Mouse (Mus musculus) heart, adult 18-20 months (tissue): ENCODE results near the gene Cluap1. TPM values are rescaled to one million over a fixed set of nuclear protein-coding genes. Genes with fewer than 3 reads are reported as not detected.
"Not testable (repeated sequence)": the region's sequence is repeated elsewhere in the genome, so short reads cannot be mapped to it uniquely, and the experiment has no call there.

Source experiments
- DNase-seq, 2 experiments: peaks; one replicate each; pipeline ENCODE4 v3.0.0; 2021 to 2022; ENCODE audit warnings: mixed read lengths in 1 of 2
- microRNA-seq, 2 experiments: library from miRNA; unstranded; fragments of <30 nt; microRNA quantifications; one replicate each; pipeline ENCODE4 v1.2.0; 2022
- total RNA-seq, 2 experiments: library from RNA; stranded (reverse); gene quantifications; 2 replicates each; pipeline ENCODE4 v1.2.3; 2021

The Cluap1 gene
- total RNA-seq, 2 experiments from 2014 or later, result 10.9 to 11.6 TPM

DNA sequence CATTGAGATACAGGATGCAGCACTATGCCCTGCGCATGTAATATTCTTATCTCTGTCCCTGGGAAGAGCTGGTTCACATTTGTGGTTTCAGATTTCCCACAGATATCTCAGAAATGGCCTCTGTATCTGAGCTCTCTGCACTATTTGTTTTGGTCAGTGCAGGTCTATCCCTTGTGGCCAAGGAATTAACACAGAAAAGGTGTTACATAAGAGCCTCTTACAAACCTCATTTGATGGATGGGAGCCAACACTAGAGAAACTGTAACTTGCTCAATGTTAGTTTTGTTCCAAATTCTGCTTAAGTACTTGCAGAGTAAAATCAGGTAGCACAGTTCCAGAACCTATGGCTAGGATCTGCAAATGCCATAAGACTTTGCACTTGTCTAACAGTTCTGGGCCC is 25.5 kb downstream of the Cluap1 start:
- no peak for DNase-seq

DNA sequence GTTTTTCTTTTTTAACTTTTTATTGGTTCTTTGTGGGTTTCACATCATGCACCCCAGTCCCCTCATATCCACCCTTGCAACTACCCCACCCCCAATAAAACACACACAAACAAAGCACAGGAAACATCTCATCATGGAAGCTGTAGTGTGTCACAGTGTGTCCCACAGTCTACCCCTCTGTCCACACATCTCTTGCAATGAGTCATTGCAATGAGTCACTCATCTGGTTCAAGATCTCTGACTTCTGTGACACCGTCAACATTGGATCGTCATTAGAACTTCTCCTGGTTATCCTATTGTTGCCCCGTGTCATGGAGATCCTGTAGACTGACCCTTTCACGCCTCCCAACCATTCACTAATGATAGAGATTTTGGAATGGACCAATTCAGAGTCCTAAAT is 26.1 kb downstream of the Cluap1 start:
- DNase-seq, result no peak

DNA sequence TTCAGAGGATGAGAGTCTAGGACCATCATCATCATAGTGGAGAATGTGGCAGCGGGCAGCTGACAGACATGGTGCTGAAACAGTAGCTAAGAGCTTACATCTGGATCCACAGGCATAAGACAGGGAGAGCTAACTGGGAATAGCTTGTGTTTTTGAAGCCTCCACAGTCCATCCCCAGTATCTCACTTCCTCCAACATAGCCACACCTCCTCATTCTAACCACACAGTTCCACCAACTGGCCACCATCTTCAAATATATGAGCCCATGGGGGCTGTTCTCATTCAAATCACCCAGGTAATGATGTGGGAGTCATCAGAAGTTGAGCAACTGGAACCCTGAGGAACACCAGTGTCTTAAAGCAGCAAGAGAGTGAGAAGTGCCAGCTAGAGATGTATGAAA is 42.5 kb downstream of the Cluap1 start:
- DNase-seq, result no peak

DNA sequence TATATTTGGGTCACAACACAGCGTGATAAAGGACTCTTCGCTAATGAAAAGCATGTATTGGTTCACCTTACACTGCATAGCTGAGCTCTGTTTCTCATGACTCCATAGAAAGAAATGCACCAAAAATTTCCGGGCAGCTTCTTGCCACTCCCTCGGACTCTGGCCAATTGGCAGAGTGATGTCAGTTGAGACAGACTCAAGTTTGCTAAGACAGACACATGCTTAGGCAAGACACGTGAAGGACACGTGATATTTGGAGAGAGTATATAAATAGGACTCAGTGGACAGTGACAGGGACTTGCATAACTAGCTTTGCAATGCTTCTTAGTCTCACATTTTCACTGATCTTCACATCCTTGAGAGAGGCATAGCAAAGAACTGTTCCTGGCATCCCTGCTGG is 47.8 kb downstream of the Cluap1 start:
- DNase-seq, result peak; percentile 55 to 71

DNA sequence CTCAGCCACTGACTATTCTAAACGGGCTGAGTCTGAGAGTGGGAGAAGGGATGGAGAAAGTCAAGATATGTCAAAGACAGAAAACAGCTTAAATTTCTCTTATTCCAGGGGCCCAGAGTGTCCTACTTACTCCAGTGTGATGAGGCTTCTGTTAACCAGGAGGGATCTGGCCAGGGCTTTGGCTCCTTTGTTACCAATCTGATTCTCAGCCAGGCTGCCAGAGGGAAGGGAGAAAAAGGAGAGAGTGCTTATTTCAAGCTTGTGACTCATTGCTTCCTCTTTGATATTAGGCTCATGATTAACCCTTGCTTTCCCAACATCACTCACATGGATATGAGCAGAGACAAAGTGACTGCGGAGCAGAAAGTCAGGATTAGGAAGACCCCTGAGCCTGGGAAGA is 50.7 kb downstream of the Cluap1 start:
- peak; percentile 36 to 39 for DNase-seq

DNA sequence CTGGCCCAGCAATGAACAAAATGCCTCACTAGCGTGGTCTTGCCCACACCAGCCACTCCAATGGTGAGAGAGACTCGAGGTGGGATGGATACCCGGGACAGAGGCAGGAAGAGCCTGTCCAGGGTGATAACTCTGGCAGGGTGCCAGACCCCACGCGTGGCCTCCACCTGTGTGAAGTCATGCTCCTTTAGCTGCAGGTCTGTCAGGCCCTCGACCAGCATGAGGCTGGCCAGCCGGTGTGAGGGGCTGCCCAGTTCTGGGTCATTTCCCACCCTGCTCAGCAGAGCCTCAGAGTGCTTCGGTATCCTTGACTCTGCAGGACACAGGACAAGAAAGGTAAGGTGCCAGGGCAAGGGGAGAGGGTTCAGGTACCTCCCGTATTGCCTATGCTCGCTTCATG is 56.4 kb downstream of the Cluap1 start:
- no peak for DNase-seq

DNA sequence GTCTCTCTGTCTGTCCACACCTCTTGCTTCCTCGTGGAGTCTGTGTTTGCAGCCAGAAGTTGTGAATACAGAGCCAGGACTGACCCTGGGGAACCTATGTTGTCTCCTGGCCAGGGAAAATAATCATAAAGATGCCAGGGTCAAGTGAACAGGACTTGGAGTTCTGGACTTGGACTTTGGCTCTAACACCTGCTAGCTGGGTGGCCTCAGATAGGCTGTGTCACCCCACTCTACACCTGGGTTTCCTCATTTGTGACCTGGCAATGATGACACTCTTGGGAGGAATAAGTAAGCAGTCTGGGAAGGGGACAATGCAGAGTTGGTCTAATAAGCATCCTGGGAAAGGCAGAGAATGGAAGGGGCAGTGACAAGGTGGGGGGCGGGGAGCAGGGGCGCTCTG is 56.9 kb downstream of the Cluap1 start:
- no peak for DNase-seq

DNA sequence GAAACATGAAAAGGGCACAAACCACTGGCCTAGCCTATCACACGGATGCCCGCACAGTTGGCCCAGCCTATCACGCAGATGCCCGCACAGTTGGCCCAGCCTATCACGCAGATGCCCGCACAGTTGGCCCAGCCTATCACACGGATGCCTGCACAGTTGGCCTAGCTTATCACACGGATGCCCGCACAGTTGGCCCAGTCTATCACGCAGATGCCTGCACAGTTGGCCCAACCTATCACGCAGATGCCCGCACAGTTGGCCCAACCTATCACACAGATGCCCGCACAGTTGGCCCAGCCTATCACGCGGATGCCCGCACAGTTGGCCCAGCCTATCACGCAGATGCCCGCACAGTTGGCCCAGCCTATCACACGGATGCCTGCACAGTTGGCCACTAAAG is 65.9 kb downstream of the Cluap1 start:
- not testable (repeated sequence) for DNase-seq

DNA sequence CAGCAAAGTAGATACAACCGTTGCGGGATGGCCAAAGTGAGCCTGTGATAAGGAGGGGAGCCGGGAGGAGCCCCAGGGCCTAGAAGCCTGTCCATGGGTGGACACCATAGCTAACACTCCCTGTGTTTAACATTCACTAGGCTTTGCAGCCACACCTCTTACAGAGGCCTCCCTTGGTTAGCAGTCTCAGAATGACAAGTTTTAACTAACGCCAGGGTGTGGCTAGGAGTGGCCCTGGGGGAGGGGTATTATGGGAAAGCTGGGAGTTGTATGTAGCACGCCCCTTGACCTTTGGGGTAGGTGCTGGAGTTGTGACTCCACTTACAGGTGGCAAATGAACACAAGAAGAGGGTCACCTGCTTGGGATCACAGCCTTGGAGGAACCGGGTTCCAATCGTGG is 67.1 kb downstream of the Cluap1 start:
- DNase-seq, result no peak

DNA sequence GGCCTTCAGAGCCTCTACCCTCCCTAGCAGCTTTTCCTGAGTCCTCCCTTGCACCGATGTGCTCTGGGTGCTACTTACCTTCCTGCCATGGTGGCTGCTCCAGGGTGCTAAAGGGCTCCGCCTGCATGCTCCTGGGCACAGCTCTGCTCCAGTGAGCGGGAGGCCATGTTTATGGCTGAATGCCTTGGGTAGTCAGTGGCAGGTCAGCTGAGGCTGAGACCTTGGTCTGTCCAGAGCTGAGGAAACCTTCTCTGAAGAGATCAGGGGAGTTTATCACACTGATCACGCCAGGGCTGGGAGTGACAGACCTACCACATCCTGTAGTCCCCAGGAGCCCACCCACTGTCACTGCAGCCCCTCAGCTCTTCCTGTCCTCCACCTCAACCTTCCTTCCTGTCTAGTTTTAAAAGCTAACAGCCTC is 67.7 kb downstream of the Cluap1 start, which contains the start of gene Nlrc3:
Gene Nlrc3, minus strand, starts transcription at position 382 of the 421 bp plus-strand sequence.
- DNase-seq, result peak in 1 of 2 experiments; percentile 12

DNA sequence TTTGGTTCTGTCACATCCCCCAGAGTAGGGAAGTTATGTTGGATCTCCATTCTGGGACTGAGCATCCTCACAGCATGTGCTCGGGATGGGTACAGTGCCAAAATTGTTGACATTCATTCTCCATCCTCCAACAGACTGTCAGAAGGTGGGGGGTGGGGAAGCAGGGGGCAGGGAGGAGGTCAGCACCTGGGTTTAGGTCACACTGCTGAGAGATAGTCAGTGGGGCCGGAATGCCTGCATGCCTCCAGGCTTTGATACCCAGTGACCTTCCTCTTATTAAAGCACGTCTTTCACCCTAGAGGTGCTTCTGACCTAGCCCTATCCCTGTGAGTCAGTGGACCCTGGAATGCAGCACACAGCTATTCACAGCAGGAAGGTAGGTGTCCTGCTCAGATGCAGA is 68.1 kb downstream of the Cluap1 start:
- no peak for DNase-seq

DNA sequence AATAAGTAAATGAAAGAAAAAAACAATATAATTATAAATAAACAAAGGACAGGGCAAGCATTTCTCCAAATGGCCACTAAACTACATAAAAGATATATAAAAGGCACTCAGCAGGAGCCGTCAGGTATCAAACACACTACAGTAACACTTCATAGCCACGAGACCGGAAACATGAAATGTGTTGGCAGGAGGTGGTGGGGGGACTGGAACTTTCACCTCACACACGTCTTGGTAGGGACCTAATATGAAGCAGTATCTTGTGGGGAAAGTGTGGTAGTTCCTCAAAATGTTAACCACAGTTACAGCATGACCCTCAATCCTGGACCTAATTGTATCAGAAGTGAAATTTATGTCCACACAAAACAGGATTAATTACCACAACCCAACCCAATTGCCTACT is 73.6 kb downstream of the Cluap1 start:
- no peak for DNase-seq

DNA sequence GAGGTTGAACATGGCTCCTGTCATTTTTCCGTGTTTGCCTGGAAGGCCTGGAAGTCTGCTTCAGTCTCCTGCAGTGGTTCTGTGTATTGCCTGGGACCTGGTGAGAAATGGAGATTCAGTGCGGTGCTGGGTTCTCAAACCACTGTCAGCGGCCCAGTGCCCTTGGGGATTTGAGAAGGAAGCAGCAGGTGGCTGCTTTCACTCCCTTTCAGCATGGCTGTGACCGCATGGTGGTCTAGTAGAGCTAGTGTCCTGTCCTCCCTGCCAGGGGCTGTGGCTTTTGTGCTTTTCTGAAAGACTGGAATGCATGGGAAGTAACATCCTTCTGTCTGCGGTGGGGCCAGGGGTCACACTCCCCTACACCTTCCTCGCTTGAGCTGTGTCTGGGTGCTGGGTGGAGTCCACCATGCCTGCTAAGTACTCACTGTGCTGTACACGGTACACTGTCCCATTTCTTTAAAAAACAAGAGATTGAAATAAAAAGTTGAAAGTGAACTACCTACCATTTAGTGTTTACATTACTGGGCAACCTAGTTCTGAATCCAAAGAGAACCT is 74.6 kb downstream of the Cluap1 start:
- no peak for DNase-seq

DNA sequence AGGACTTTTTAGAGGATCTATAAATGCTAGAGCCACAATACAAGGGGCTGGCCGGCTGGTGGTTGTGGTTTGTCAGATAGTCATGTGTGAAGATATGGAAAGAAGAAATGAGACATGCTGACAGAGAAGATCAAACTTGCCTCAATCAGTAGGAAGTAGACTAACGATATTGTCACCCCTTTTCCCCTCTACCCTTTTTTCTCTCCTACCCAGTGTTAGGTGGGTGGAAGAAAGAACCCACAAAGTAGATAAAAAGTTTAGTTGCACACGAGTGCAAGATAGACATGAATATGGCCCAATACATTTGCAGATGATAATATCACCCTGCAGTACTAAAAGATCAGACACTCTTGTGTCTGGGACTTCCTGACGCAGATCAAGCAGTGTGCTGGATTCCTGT is 79.8 kb downstream of the Cluap1 start:
- no peak for DNase-seq

Small RNA genes lying within 50 kb of the gene (microRNA-seq; reads per million reads assigned to microRNA genes)
- 0 reads per million in 2 experiments for gene Gm23493

Other genes with a start within 250 kb of the Cluap1 start
- gene Mefv, start 190.7 kb upstream of the Cluap1 start, total RNA-seq, result under 1 TPM in 1 of 2 experiments, not detected in 1; 0.12 TPM
- gene Zfp263, start 164.7 kb upstream of the Cluap1 start, total RNA-seq, result 1 to 10 TPM; 7.4 to 8.7 TPM
- gene Olfr15, start 77.9 kb upstream of the Cluap1 start, total RNA-seq, result not detected
- 1 to 10 TPM; 1.3 to 1.4 TPM for gene Zfp174, start 61.5 kb upstream of the Cluap1 start, total RNA-seq
- gene Naa60, start 36.4 kb upstream of the Cluap1 start, total RNA-seq, result 10 to 100 TPM; 39.6 to 56.8 TPM
- gene Zfp597, start 24.2 kb upstream of the Cluap1 start, total RNA-seq, result 10 to 100 TPM in 1 of 2 experiments, 1 to 10 TPM in 1; 9.6 to 10.7 TPM
- not detected for gene Gm20695, start 24.2 kb upstream of the Cluap1 start, total RNA-seq
- 1 to 10 TPM; 2.1 to 3.0 TPM for gene 1700037C18Rik, start 112 bp upstream of the Cluap1 start, total RNA-seq
- gene Nlrc3, start 67.8 kb downstream of the Cluap1 start, total RNA-seq, result 1 to 10 TPM; 1.4 to 1.8 TPM
- gene Slx4, start 95.0 kb downstream of the Cluap1 start, total RNA-seq, result 1 to 10 TPM; 7.7 to 8.8 TPM
- gene Dnase1, start 128.1 kb downstream of the Cluap1 start, total RNA-seq, result not detected
- 100 to 1,000 TPM; 144 to 155 TPM for gene Trap1, start 169.0 kb downstream of the Cluap1 start, total RNA-seq